Mouse (Mus musculus) adrenal gland, adult 10 weeks (tissue): ENCODE results near the gene Upf3a. TPM values are rescaled to one million over a fixed set of nuclear protein-coding genes. Genes with fewer than 3 reads are reported as not detected.

Experiments
- polyA plus RNA-seq: library from polyadenylated mRNA; stranded (reverse); fragments of 350-450 nt; fragmentation: Illumina TruSeq; extraction: RNeasy Lipid Tissue Mini Kit (QIAGEN cat#74804); gene quantifications from one replicate; pipeline ENCODE4 v1.2.3, GENCODE M21; 2014; ENCODE audit warnings: low read depth, low replicate concordance

Upf3a gene
- 17.7 TPM for polyA plus RNA-seq

DNA sequence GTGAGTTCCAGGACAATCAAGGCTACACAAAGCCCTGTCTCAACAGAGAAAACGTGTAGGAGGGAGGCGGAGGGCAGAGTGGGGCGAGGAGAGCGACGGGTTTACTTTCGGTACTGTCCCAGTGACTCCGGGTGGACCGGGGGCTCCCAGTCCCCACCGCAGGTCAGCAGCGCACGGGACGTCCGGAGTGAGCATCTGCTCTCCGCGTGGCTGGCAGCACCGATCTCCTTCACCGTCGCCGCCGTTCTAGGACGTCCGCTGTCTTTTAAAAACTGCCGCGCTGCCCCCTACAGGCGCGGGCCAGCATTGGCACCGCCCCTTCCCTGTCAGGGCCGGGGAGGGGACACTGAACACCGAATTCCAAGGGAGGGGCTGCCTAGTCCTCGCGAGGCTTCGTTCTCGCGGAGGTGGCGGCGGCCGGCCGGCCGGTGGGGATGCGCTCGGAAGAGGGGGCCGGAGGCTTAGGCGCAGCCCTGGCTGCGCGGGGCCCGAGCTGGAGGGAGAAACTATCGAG is at the start of gene Upf3a:
Upf3a (plus strand) TSS at position 366 of the 514 bp plus-strand sequence.

GRCm38 (mm10) chr8:13756982-13757804 is 28.2 kb upstream of the Upf3a start, which contains the start of gene Cdc16:
Cdc16 (plus strand) TSS chr8:13757676.

DNA sequence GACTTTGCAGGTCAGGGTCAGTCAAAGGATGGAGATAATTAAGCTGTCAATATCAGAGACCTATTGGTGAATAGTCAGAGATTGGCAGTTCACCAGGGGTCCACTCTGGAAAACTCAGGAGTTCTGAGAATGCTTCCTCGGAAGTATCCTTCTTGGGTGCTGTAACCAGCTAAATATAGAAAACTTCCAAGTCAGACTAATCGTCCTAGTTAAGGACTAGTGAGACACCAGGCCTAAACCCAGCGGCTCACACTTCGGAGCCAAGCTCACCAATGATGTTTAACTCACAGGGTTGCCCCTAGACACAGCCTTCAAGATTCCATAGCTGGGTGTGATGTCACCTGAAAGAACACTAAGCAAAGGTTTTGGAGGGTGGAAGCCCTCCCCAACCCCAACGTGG is 52.9 kb downstream of the Upf3a start, which contains the start of gene AF366264:
AF366264 (minus strand) TSS at position 101 of the 400 bp plus-strand sequence.

Other genes with a start within 250 kb of the Upf3a start
- not detected for gene 1700029H14Rik, start 223.2 kb upstream of the Upf3a start, polyA plus RNA-seq
- gene Rasa3, start 108.0 kb upstream of the Upf3a start, polyA plus RNA-seq: 15.3 TPM
- 0.29 TPM for gene Cfap97d2, start 79.7 kb upstream of the Upf3a start, polyA plus RNA-seq
- gene Cdc16, start 27.9 kb upstream of the Upf3a start, polyA plus RNA-seq: 83.0 TPM
- gene AF366264, start 52.8 kb downstream of the Upf3a start, polyA plus RNA-seq: not detected
- gene Champ1, start 84.0 kb downstream of the Upf3a start, polyA plus RNA-seq: 23.2 TPM
- 6.6 TPM for gene Coprs, start 104.7 kb downstream of the Upf3a start, polyA plus RNA-seq